Mouse (Mus musculus) embryonic facial prominence, embryonic 10.5 days (tissue): ENCODE measurements at regions not wholly inside any gene's neighbourhood (a gene's known extent, or its start where the extent isn't known, plus 50 kb on each side); places are given as distances from the start of the nearest gene placed in this dataset.
A peak's percentile ranks its signal among the peaks of the same experiment; 100 is the strongest.

Experiments used
- DNase-seq: peaks from one replicate; pipeline ENCODE4 v3.0.0-alpha.2; 2017; ENCODE audit warnings: low spot score
- H3K27ac ChIP-seq: fragments of 300-500 bp; sonication (generic); replicated peaks from 2 replicates; pipeline ENCODE4 v1.5.1; 2016; ENCODE audit warnings: mild to moderate bottlenecking
- H3K27me3 ChIP-seq: fragments of 300-500 bp; sonication (generic); replicated peaks from 2 replicates; pipeline ENCODE4 v1.6.1; 2016; ENCODE audit warnings: low read depth, mild to moderate bottlenecking; ENCODE audit not compliant: poor library complexity, severe bottlenecking
- H3K36me3 ChIP-seq: fragments of 300-500 bp; sonication (generic); replicated peaks from 2 replicates; pipeline ENCODE4 v1.6.1; 2016; ENCODE audit warnings: mild to moderate bottlenecking, moderate library complexity
- H3K4me1 ChIP-seq: fragments of 300-500 bp; sonication (generic); 2 replicates; pipeline ENCODE4 v1.6.1; 2016
- H3K4me3 ChIP-seq: fragments of 300-500 bp; sonication (generic); 2 replicates; pipeline ENCODE4 v1.5.1; 2016; ENCODE audit warnings: mild to moderate bottlenecking, moderate library complexity
- H3K9me3 ChIP-seq: fragments of 300-500 bp; sonication (generic); 2 replicates; pipeline ENCODE4 v1.6.1; 2016; ENCODE audit warnings: mild to moderate bottlenecking
- WGBS: fragments of 180-500 bp; shearing (Covaris S2); methylation state at CpG from one replicate; pipeline ENCODE4 v1.1.7; 2016; 5-methylcytosine and 5-hydroxymethylcytosine counted together

- Histone ChIP-seq H3K9me3 (no peaks in the 10 kb centered on the region), H3K4me1 (no peaks in the 10 kb centered on the region), H3K36me3 (no peaks in the 10 kb centered on the region), H3K27me3 (no peaks in the 10 kb centered on the region), H3K4me3 (no peak overlapping the region), H3K27ac (no peak overlapping the region)
- 83% methylated on average over 7 of the region's 7 CpGs for WGBS
- DNase-seq: no peak
Measured at GRCm38 (mm10) chrX:42332906-42333305, 156.6 kb upstream of the Tex13c2 start.

- Histone ChIP-seq H3K36me3 (no peaks in the 10 kb centered on the region), H3K27me3 (no peaks in the 10 kb centered on the region), H3K27ac (no peak overlapping the region), H3K9me3 (no peaks in the 10 kb centered on the region), H3K4me1 (no peaks in the 10 kb centered on the region), H3K4me3 (no peak overlapping the region)
- WGBS: 77% methylated on average over 4 of the region's 4 CpGs
- DNase-seq: no peak
Measured at GRCm38 (mm10) chrX:42333631-42334030, 155.9 kb upstream of the Tex13c2 start.

- WGBS: 87% methylated on average over 2 of the region's 2 CpGs
- no peak overlapping the region for H3K27ac ChIP-seq
Measured at GRCm38 (mm10) chrX:42334794-42335193, 154.7 kb upstream of the Tex13c2 start.

GRCm38 (mm10) chrX:42336772-42337171 is 152.7 kb upstream of the Tex13c2 start:
- H3K27ac ChIP-seq: no peak overlapping the region
- WGBS: 87% methylated on average over 3 of the region's 3 CpGs
- H3K4me3 ChIP-seq: no peak overlapping the region
- H3K36me3 ChIP-seq: no peaks in the 10 kb centered on the region
- DNase-seq: no peak
- H3K27me3 ChIP-seq: no peaks in the 10 kb centered on the region
- no peaks in the 10 kb centered on the region for H3K4me1 ChIP-seq
- no peaks in the 10 kb centered on the region for H3K9me3 ChIP-seq

More at GRCm38 (mm10) chrX:42334794-42335193, 154.7 kb upstream of the Tex13c2 start:
- H3K36me3 ChIP-seq: no peaks in the 10 kb centered on the region
- H3K9me3 ChIP-seq: no peaks in the 10 kb centered on the region
- H3K4me1 ChIP-seq: no peaks in the 10 kb centered on the region
- H3K27me3 ChIP-seq: no peaks in the 10 kb centered on the region
- no peak overlapping the region for H3K4me3 ChIP-seq
- DNase-seq: no peak

GRCm38 (mm10) chrX:42342362-42342761 is 147.1 kb upstream of the Tex13c2 start:
- H3K9me3 ChIP-seq: no peaks in the 10 kb centered on the region
- H3K36me3 ChIP-seq: no peaks in the 10 kb centered on the region
- DNase-seq: no peak
- no peak overlapping the region for H3K27ac ChIP-seq
- H3K4me3 ChIP-seq: no peak overlapping the region
- peaks cover 6% of the 10 kb centered on the region; the same call in 1 of the 2 replicates for H3K4me1 ChIP-seq
- WGBS: 46% methylated on average over 7 of the region's 7 CpGs
- H3K27me3 ChIP-seq: no peaks in the 10 kb centered on the region

GRCm38 (mm10) chrX:42342951-42343879 is 146.3 kb upstream of the Tex13c2 start:
- Histone ChIP-seq H3K27ac (peak overlapping the region; percentile 51), H3K9me3 (no peaks in the 10 kb centered on the region), H3K4me3 (no peak overlapping the region), H3K36me3 (no peaks in the 10 kb centered on the region), H3K4me1 (peaks cover 6% of the 10 kb centered on the region; the same call in 1 of the 2 replicates), H3K27me3 (no peaks in the 10 kb centered on the region)
- whole genome bisulfite sequencing: 18% methylated on average over 16 of the region's 16 CpGs
- DNase-seq: peak; percentile 23

- WGBS: 76% methylated on average over 5 of the region's 5 CpGs
- no peaks in the 10 kb centered on the region for H3K4me1 ChIP-seq
- H3K36me3 ChIP-seq: no peaks in the 10 kb centered on the region
- H3K4me3 ChIP-seq: no peak overlapping the region
- no peak for DNase-seq
- H3K27me3 ChIP-seq: no peaks in the 10 kb centered on the region
- H3K9me3 ChIP-seq: no peaks in the 10 kb centered on the region
- no peak overlapping the region for H3K27ac ChIP-seq
Measured at GRCm38 (mm10) chrX:42352610-42353254, 136.8 kb upstream of the Tex13c2 start.

GRCm38 (mm10) chrX:42359381-42360172 is 129.9 kb upstream of the Tex13c2 start:
- Histone ChIP-seq H3K4me1 (no peaks in the 10 kb centered on the region), H3K4me3 (peak overlapping the region; percentile 43), H3K27ac (peak overlapping the region; percentile 70), H3K36me3 (no peaks in the 10 kb centered on the region), H3K9me3 (no peaks in the 10 kb centered on the region), H3K27me3 (peaks cover 15% of the 10 kb centered on the region; the same call in 1 of the 2 replicates)
- DNase-seq: peak; percentile 13
- 26% methylated on average over 12 of the region's 12 CpGs for WGBS

- no peaks in the 10 kb centered on the region for H3K36me3 ChIP-seq
- peak; percentile 34 for DNase-seq
- no peaks in the 10 kb centered on the region for H3K4me1 ChIP-seq
- peaks cover 15% of the 10 kb centered on the region; the same call in 1 of the 2 replicates for H3K27me3 ChIP-seq
- H3K27ac ChIP-seq: peak overlapping the region; percentile 70; the same call in 1 of the 2 replicates
- 17% methylated on average over 13 of the region's 15 CpGs for WGBS
- H3K4me3 ChIP-seq: peak overlapping the region; percentile 43
- no peaks in the 10 kb centered on the region for H3K9me3 ChIP-seq
Measured at GRCm38 (mm10) chrX:42360173-42360931, 129.1 kb upstream of the Tex13c2 start.

- WGBS: 23% methylated on average over 6 of the region's 6 CpGs
- peaks cover 15% of the 10 kb centered on the region; the same call in 1 of the 2 replicates for H3K27me3 ChIP-seq
- H3K36me3 ChIP-seq: no peaks in the 10 kb centered on the region
- peak overlapping the region; percentile 43 for H3K4me3 ChIP-seq
- no peaks in the 10 kb centered on the region for H3K4me1 ChIP-seq
- no peak for DNase-seq
- H3K9me3 ChIP-seq: no peaks in the 10 kb centered on the region
- H3K27ac ChIP-seq: peak overlapping the region; percentile 44; the same call in 1 of the 2 replicates
Measured at GRCm38 (mm10) chrX:42360973-42361372, 128.5 kb upstream of the Tex13c2 start.

- H3K27me3 ChIP-seq: peaks cover 15% of the 10 kb centered on the region; the same call in 1 of the 2 replicates
- 0 out of 2 replicates have a peak overlapping the region, but pooled peaks have one; percentile 11 for H3K4me3 ChIP-seq
- H3K36me3 ChIP-seq: no peaks in the 10 kb centered on the region
- peak overlapping the region; percentile 35; the same call in 1 of the 2 replicates for H3K27ac ChIP-seq
- WGBS: 30% methylated on average over 15 of the region's 15 CpGs
- DNase-seq: peak; percentile 39
- no peaks in the 10 kb centered on the region for H3K9me3 ChIP-seq
- no peaks in the 10 kb centered on the region for H3K4me1 ChIP-seq
Measured at GRCm38 (mm10) chrX:42361400-42362028, 128.0 kb upstream of the Tex13c2 start.
